Mouse (Mus musculus): Measurements from ENCODE around the gene Msl3.

- TF ChIP-seq CTCF (IDR thresholded peaks at IDR 0.05; ENCODE audit: low read depth, low read length) (no peak), GATA2 (IDR thresholded peaks at IDR 0.05; ENCODE audit: borderline replicate concordance, low read depth, low read length) (no peak), TAL1 (conservative IDR thresholded peaks at IDR 0.05; ENCODE audit: low read depth, low read length) (no peak)
These were observed 787 bp upstream of the Msl3 start for GRCm38 (mm10) chrX:168674407-168674962.

Measured in G1E (cell line).